Mouse (Mus musculus) induced T-regulatory cell, adult 2 months (primary cell): ENCODE measurements around the gene Gm20388.

Experiments used
- DNase-seq: peaks from one replicate; pipeline ENCODE4 v3.0.0-alpha.2; 2012; ENCODE audit warnings: low read depth

Gm20388 gene

DNA sequence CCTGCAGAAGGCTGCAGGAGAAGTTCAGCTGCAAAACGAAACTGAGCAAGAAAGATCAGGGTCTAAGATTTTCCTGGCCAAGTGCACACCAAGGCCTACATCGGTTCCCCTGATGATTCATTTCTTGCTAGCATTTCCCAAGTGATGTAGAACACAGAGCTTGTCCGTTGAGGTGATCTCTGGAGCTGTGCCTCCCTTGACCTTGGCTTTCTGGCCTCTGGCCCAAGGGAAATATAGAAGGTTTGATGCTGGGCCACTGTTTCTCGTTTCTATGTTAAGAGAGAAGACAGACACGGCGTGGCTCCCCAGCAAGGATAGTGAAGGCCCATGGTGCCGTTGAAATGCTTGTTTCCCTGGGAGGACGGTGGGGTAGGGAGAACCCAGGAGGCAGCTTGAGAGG lies 3857.2 kb downstream of the Gm20388 start:
- no peak for DNase-seq

DNA sequence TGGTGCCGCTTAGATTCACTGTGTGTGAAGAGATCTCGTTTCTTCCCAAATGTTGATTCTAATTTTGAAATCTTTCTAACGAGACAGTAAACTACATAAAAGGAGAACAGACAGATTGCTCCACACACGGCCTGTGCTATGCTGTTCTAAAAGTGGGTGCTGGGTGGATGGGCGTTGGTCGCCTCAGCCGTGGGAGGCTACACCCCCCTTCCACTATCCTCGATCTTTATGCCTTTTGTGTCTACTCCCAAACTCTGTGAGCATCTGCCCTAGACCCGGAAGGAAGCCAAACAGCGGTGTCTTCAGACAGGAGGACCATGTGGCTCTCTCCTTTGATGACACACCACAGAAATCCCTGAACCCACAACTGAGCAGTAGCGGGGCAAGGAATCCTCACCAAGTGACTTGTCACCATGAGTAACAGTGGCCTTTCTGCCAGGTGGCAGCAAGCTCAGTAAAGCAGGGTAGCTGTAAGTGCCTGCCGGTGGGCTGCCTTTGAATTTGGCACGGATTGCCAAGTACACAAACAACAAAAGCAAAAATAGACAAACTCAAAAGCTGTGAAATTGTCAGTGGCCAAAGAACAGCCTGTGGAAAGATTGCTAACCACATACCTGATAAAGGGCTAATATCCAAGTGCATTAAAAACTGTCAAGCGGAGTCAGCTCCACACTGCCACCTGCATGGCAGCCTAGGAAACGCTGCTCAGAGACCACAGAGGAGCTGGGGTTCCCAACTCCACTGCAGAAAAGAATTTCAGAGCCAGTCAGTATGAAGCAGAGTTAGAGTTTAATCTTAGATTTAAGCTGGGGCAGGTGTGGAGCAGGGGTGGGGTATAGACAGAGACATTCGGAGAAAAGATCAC lies 3858.1 kb downstream of the Gm20388 start:
- DNase-seq = peak; percentile 23

DNA sequence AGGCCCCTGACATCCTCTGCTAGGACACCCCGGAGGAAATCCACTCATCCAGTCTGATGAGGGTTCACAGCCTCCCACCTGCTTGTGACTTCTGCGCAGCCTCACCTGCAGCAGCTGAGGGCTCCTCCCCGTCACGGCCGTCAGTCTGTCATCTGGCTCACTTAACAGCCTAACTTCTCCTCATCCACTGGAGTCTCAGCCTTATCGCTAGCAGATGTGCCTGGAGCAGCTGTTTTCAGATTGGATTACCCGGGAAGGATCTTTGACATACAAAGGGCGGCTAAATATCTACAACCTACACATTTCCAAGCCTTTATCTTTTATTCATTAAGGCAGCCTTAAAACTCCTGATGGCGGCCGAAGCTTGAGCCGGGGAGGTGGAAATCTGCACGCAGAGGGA lies 3862.8 kb downstream of the Gm20388 start:
- no peak for DNase-seq

DNA sequence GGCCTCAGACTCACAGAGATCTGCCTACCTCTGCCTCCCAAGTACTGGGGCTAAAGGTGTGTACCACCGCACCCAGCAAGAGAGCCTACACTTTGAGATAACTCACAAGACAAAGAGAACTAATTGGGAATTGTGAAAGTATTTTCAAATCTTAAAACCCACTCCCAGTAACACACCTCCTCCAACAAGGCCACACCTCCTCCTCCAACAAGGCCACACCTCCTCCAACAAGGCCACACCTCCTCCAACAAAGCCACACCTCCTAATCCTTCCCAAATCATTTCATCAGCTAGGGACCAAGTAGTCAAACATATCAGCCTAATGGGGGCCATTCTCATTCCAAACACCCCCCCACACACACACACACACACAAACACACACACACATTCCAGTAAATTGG lies 3863.8 kb downstream of the Gm20388 start:
- DNase-seq = no peak

DNA sequence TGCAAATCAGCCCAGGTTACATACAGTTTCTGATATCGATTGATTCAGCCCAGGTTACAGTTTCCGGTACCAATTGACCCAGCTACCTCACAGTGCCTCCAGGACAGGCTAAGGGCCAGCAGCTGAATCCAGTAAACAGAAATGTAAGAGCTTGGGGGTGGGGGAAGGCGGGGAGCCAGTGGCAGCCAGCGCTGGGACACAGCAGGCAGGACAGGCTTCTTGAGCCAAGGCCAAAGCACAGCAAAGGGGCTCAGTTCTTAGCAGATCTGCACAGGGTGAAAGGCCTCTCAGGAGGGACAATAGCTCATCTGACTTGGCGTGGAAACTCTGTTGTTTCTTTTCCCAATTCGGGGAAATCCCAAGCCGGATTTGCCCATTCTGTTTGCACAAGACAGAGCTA lies 3866.7 kb downstream of the Gm20388 start:
- DNase-seq = no peak

DNA sequence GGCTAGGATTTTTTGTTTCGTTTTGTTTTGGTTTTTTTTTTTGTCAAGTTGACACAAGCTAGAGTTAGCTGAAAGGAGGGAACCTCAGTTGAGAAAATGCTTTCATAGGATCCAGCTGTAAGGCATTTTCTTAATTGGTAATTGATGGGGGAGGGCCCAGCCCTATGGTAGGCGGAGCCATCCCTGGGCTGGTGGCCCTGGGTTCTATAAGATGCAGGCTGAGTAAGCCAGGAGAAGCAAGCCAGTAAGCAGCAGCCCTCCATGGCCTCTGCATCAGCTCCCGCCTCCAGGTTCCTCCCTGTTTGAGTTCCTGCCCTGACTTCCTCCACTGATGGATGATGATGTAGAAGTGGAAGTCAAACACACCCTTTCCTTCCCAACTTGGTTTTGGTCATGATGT lies 3869.8 kb downstream of the Gm20388 start:
- DNase-seq = no peak

DNA sequence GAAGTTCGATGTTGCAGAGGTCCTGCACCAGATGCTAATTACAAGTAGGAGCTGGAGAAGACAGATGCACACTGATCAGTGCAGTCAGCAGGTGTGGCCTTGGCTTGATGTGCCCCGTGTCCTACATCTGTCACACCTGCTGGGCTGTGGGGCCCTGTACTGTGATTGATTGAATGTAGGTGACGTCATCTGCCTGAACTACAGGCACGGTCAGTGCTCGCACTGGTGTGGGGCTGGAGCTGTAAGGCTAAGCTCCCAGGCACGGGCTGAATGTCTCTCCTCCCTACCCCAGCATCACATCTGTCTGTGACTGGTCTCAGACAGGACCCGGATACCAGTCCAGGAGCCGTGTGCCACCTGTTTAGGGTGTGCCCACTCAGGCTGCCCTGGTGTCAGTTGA lies 3870.6 kb downstream of the Gm20388 start:
- DNase-seq = no peak

DNA sequence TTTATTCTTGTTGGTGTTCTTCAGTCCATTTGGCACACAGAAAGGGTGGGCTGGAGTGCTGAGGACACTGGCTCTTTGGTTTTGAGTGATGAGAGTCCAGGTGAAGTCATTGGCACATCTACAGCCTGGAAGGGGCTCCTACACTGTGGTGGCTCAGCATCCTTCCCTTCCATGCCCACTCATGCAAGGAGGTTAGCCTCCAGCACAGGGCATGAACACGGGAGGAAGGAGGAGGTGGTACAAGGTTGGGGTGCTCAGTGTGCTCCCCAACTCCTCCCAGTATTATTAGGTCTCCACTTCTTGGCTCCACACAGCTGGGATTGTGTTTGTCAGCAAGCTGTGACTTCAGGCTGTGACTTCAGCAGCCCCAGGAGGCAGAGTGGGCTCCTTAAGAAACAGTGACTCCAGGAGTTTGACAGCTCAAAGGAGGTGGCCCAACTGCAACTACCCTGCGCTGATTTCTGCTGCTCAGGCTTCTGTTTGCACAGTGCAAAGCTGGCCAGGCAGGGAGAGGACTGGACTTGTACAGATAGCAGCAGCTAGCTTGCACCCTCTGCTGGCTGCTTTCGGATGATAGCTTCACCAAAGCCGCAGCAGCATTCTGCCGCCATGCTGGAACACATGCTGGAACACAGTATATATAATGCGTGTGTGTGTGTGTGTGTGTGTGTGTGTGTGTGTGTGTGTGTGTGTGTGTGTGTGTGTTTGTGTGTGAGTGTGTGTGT lies 3873.0 kb downstream of the Gm20388 start:
- DNase-seq = peak; percentile 46

DNA sequence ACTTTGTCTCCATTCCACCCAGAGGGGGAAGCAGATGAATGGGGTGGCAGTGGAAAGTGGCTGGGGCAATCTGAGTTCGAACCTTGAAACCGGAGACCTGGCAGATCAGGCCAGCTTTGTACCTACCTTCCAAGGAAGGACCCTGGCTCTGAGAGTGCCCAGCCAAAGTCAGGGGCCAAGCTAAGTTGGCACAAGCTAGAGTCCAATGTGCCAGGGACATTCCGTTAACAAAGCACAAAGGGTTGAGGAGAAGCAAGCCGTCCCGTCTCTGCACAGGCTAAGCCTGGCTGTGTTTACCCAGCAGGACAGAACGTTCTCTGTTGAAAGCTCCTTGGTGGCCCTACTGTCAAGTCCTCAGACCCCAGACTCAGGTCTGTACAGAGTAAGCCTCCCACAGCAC lies 3875.5 kb downstream of the Gm20388 start:
- no peak for DNase-seq

DNA sequence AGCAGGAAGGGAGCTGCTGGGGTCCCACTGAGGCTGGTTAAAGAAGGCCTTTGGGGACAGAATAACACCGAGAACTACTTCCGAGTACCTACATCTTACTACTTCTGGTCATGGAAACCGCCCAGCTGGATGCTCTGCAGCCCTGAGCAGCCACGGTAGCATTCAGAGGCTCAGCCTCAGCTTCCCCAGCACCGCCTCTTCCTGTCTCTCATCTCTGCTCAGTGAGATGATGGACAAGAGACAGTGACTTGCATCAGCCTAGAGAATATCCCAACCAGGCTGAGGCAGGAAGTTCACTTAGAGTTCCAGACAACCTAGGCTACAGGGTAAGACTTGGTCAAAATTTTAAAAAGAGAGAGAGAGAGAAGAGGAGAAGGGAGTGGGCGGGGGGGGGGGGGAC lies 3876.0 kb downstream of the Gm20388 start:
- no peak for DNase-seq

DNA sequence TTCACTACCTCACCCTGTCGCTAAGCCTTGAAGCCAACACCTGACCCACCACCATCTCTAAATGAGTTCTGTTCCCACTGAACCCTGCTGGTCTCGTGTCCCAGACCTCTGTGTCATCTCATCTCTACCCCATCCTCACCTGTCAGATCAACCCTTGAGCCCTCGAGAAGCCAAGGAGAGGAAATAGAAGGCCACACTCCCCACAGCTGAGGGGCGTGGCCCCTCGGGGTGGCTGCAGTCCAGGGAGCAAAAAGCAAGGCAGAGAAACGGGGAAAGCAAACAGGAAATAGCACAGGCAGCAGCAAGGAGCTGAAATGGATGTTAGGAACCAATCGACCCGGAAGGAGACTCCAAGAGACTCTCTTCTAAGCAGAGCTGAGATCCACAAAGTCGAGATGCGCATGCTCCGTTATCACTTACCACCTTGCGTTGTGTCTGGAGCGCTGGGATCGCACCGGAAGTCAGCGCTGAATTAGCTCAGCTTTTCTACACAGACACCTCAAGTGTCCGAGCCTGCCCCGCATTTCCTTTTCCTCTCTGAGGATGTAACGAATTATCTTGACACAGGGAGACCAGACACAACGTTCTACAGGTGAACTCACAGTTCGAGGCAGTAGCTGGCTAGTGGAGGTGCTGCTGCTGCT lies 3876.7 kb downstream of the Gm20388 start:
- DNase-seq = peak; percentile 46

DNA sequence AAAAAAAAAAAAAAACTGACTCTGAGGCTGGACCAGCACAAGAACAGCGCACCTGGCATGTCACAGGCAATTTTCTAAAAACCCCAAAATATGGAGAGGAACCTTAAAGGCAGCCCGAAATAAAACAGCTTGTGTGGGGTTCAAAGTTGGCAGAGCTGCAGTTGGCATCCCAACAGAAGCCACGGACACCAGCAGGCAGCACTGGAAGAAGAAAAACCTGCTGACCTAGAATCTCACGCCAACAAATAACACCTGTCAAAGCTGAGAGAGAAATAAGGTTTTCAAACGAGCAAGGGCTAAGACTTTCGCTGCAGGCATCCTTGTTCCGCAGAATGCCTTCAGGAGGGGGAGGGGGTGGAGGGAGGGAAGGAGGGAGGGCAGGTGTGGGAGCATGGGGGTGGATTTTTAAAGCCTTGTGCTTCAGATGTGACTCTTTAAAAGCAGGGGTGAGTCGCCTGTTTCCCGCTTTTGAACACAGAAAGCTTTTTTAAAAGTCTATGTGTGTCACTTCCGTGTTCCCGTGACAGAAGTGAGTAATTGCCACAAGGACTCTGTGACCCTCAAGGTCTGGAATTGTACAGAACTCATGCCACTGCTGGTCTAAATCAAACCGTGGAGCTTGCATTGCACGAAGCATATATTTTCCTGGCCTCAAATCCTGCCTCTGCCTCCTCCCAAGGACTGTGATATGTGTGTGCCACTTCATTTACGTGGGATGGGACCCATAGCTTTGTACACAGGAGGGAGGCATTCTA lies 3878.0 kb downstream of the Gm20388 start:
- no peak for DNase-seq

DNA sequence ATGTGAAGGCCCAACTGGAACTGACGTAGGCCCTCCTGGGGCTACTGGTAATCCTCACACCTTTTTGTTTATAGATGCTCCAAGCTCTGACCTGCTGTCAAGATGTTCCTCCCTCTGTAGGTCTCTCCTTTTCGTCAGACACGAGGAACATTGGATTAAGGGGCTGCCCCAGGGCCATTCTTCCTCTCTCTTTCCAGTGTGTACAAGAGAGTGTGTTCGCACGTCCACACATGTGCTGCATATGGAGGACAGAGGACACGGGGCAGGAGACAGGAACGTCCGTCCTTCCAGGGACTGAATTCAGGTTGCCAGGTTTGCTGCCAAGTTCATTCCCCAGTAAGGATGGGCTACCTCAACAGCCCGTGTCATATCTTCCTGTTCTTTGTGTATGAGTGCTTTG lies 3878.8 kb downstream of the Gm20388 start:
- DNase-seq = no peak

DNA sequence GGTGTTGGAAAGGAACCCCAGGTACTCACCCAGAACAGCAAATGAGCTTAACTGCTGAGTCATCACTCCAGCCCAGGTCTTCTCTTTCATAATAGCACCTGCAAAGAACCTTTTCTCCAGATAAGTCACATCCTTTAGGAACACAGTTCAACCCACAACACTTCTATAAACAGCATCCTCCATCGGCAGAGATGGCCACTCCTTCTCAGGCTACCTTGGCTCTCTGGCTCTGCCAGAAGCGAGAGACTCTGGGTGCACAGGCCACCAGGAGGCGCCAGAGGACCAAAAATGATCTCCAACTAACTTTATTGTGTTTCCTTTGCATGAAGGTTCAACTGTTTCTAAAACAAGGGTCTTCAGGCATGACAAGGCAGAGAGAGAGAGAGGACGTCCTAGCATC lies 3879.3 kb downstream of the Gm20388 start:
- DNase-seq = peak; percentile 85

DNA sequence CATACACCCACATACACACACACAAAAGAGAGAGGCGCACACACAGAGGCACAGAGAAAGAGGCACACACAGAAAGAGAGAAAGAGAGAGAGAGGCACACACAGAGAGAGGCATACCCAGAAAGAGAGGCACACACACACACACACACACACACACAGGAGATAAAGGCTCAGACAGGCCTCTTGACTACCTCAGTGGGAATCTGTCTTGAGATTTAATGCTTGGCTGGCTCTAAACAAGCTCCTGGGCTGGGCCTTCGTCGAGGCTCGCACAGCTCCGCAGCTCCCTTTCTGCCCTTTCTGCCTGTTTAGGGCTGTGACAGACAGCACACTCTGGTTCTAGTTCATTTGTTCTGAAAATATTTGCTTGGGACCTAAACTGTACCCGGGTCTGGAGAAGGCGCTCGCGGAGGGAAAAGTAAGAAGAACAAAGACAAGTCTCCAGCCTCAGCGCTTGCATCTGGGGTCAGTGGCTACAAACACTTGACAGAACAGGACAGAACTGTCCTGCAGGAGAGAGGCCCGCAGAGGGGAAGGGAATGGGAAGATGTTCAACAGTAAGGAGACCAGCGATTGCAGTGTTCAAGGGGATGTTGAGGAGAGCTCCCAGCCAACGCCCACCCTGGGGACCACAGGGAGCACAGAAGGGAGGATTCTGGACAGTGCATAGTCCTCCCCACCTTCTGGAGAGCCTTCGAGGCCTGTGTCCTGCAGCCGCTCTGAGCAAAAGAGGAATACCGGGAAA lies 3880.6 kb downstream of the Gm20388 start:
- no peak for DNase-seq

DNA sequence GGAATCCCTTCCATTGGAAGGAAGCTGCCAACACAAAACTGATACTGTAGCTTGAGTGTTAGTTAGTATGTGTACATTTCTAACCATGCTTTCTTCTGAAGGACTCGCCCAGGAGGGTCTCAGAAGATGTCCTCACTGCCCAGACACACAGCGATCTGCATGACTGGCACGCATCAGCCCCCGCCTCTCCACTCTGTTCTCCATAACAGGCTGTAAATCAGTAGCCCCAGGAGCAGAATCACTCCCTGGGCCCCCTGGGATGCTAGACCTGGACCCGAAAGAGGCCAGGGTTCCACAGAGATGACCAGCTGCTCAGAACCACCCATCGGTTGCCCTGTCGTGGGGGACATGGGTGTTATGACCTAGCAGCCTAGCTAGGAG lies 3881.2 kb downstream of the Gm20388 start:
- DNase-seq = no peak

DNA sequence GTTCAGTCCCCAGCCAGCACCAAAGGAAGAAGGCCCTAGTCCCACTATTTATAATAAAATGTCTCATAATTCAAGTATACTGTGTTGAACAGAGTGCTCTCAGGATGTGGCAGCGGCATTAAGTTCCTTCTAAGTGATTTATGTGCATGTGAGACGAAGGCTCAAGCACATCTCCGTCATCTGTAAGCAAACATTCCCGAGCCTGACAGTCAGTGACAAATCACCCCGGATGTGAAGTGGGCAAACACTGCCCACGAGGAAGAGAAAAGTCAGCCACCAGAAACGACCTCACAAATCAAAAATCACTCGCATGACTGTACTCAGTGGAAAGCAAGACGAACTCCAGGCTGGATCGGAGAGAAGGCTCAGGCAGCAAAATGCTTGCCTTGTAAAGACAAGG lies 3883.3 kb downstream of the Gm20388 start:
- no peak for DNase-seq

DNA sequence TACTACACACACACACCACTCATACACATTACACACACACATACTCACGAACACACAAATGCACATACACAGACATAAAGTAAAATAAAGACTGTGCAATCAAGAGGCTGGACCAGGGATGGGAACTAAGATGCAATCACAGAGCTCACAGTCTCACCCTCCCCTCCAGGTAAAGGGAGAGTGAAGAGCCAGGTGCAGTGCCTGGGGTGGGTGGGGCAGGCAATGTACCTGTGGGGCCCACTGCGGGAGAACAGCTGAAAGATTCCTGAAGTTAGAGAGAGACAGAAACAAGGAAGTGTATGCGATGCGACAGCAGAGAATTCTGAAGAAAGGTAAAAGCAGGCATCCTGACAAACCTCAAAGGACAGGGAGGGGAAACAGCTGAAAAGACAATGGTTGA lies 3884.1 kb downstream of the Gm20388 start:
- no peak for DNase-seq

DNA sequence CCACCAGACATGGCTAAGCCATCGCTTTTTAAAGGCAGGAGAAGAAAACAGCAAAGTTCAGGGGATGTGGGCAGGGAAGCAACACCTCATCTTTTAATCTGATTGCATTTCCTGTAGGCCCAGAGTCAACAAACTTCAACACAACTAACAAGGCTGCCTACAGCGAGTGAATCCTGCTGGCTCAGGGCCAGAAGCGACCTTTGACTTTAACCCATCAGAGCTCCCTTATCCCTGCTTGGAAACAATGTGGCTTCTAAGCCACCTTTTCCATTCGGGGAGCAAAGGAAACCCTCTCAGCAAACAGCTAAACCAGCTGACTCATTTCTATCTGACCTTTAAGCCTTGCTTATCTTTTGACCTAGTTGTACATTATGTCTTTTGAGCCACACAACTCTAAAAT lies 3886.1 kb downstream of the Gm20388 start:
- DNase-seq = peak; percentile 54

DNA sequence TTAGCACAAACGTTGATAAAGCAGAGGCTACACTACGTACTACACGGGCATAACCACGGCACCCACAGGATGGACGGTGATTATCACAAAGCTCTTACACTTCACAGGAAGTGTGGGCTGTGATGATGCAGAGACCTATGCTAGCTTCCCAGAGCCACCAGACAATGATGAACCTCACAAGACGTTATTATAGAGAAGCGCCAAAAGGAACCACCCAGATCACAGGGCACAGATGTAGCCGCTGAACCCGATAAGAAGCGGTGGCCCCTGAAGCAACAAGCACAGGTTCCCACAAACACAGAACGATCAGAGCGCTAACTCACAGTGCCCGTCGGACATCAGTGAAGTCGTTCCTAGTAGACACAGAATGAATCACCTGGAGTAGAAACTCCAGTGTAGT lies 3887.3 kb downstream of the Gm20388 start:
- peak; percentile 61 for DNase-seq

DNA sequence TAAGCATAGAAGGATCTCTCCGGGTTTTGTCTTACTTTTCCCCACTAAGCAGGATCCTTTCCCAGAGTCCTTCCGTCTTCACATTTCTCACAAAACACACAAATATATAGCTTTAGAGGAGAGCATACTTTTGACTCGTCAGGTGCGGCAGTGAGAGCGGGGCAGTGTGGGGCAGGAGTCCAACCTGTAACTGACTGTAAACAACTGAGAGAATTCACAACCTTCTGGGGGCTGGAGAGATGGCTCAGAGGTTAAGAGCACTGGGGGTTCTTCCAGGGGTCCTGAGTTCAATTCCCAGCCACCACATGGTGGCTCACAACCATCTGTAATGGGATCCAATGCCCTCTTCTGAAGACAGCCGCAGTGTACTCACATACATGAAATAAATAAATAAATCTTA lies 3888.8 kb downstream of the Gm20388 start:
- DNase-seq = no peak

DNA sequence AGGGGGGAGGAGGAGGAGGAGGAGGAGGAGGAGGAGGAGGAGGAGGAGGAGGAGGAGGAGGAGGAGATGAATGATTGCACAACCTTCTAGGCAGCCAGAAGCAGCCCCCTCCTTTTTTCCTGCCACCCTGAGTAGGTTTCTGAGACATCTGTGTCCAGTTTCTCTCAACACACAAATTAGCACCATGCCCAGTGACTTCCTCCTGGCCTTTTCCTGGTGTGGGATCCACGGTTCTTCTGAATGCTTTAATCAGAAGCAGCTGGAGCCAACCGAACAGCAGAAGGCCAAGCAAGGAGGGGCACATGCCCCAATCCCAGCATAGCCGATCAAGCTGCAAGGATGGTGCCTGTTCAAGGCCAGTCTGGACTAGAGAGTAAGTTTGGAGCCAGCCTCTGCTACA lies 3889.2 kb downstream of the Gm20388 start:
- DNase-seq = no peak
